Mouse (Mus musculus) common myeloid progenitor, adult 5-6 weeks (primary cell): Measurements from ENCODE around the gene Ech1. TPM values are rescaled to one million over a fixed set of nuclear protein-coding genes. Genes with fewer than 3 reads are reported as not detected.
A peak's percentile ranks its signal among the peaks of the same experiment; 100 is the strongest.

Experiments used
- ATAC-seq: replicated peaks from 2 replicates; pipeline ENCODE4 v1.8.0; 2016; ENCODE audit warnings: low read depth, mild to moderate bottlenecking, moderate TSS enrichment, inconsistent platforms; ENCODE audit not compliant: poor library complexity, severe bottlenecking
- total RNA-seq: library from RNA; stranded (forward); fragments of 200-1000, 187-1606 nt; gene quantifications from 2 replicates; pipeline ENCODE4 v1.2.3, GENCODE M21; 2017

Gene Ech1
- total RNA-seq, 1 experiment from 2014 or later, result 95.7 TPM

- ATAC-seq, result 0 out of 2 replicates have a peak, but pooled peaks have one; percentile 10
Measured at GRCm38 (mm10) chr7:28801901-28802670, 22.9 kb upstream of the Ech1 start.

- peak; percentile 61 for ATAC-seq
Measured at GRCm38 (mm10) chr7:28802846-28803588, 22.0 kb upstream of the Ech1 start.

GRCm38 (mm10) chr7:28803756-28804155 is 21.3 kb upstream of the Ech1 start:
- no peak for ATAC-seq

GRCm38 (mm10) chr7:28806869-28807268 is 18.1 kb upstream of the Ech1 start:
- no peak for ATAC-seq

GRCm38 (mm10) chr7:28807641-28808220 is 17.3 kb upstream of the Ech1 start:
- no peak for ATAC-seq

- peak; percentile 9; the same call in 1 of the 2 replicates for ATAC-seq
Measured at GRCm38 (mm10) chr7:28808221-28808941, 16.6 kb upstream of the Ech1 start, which contains the start of gene Hnrnpl. TSS of gene Hnrnpl (plus strand) at chr7:28808541.

GRCm38 (mm10) chr7:28808957-28809393 is 16.0 kb upstream of the Ech1 start:
- ATAC-seq, result peak; percentile 50

GRCm38 (mm10) chr7:28809401-28810089 is 15.5 kb upstream of the Ech1 start:
- peak; percentile 4 for ATAC-seq

- ATAC-seq, result peak; percentile 62
Measured at GRCm38 (mm10) chr7:28810107-28811066, 14.6 kb upstream of the Ech1 start.

- peak; percentile 13 for ATAC-seq
Measured at GRCm38 (mm10) chr7:28811228-28811627, 13.8 kb upstream of the Ech1 start.

- no peak for ATAC-seq
Measured at GRCm38 (mm10) chr7:28811640-28812275, 13.3 kb upstream of the Ech1 start.

GRCm38 (mm10) chr7:28812436-28812835 is 12.6 kb upstream of the Ech1 start:
- ATAC-seq, result no peak

- no peak for ATAC-seq
Measured at GRCm38 (mm10) chr7:28812949-28813348, 12.1 kb upstream of the Ech1 start.

- no peak for ATAC-seq
Measured at GRCm38 (mm10) chr7:28814306-28815034, 10.5 kb upstream of the Ech1 start.

- ATAC-seq, result no peak
Measured at GRCm38 (mm10) chr7:28815230-28815629, 9.8 kb upstream of the Ech1 start.

GRCm38 (mm10) chr7:28816201-28816600 is 8.8 kb upstream of the Ech1 start:
- no peak for ATAC-seq

- no peak for ATAC-seq
Measured at GRCm38 (mm10) chr7:28816920-28817319, 8.1 kb upstream of the Ech1 start.
